Mouse (Mus musculus) thymus, adult 2 months (tissue): ENCODE results near the gene Snx19. TPM values are rescaled to one million over a fixed set of nuclear protein-coding genes. Genes with fewer than 3 reads are reported as not detected.

Experiments
- DNase-seq: peaks from one replicate; pipeline ENCODE4 v3.0.0; 2021
- H3K27ac ChIP-seq: fragments of 200-500 bp; 2 replicates; pipeline ENCODE4 v1.5.1; 2012; ENCODE audit warnings: low read length, control low read depth; ENCODE audit not compliant: control insufficient read depth, insufficient read depth
- H3K27me3 ChIP-seq: fragments of 200-500 bp; 2 replicates; pipeline ENCODE4 v1.6.1; 2012; ENCODE audit warnings: mild to moderate bottlenecking, low read length, moderate library complexity, mixed read lengths; ENCODE audit not compliant: control insufficient read depth, insufficient read depth
- H3K36me3 ChIP-seq: fragments of 200-500 bp; 2 replicates; pipeline ENCODE4 v1.6.1; 2012; ENCODE audit warnings: mild to moderate bottlenecking, low read length, moderate library complexity; ENCODE audit not compliant: control insufficient read depth, insufficient read depth
- H3K4me1 ChIP-seq: fragments of 200-500 bp; replicated peaks from 2 replicates; pipeline ENCODE4 v1.6.1; 2012; ENCODE audit warnings: low read length; ENCODE audit not compliant: control insufficient read depth, insufficient read depth
- H3K4me3 ChIP-seq: fragments of 200-500 bp; 2 replicates; pipeline ENCODE4 v1.5.1; 2012; ENCODE audit warnings: mild to moderate bottlenecking, low read length, control low read depth, moderate library complexity; ENCODE audit not compliant: control insufficient read depth, insufficient read depth
- CTCF ChIP-seq: fragments of 200-500 bp; IDR thresholded peaks from 2 replicates; pipeline ENCODE4 v1.5.1; 2012; ENCODE audit warnings: mild to moderate bottlenecking, control low read depth, low read length, moderate library complexity, borderline replicate concordance; ENCODE audit not compliant: control insufficient read depth, poor library complexity, insufficient read depth; ENCODE audit errors: extremely low read depth
- POLR2A ChIP-seq: fragments of 200-500 bp; IDR thresholded peaks from 2 replicates; pipeline ENCODE4 v1.6.1; 2012; ENCODE audit warnings: mild to moderate bottlenecking, low read length, control low read depth, moderate library complexity; ENCODE audit not compliant: control insufficient read depth, poor library complexity, insufficient read depth; ENCODE audit errors: extremely low read depth
- WGBS: fragments of 180-500 bp; shearing (Covaris S2); methylation state at CpG from one replicate; pipeline ENCODE4 v1.1.7; 2018; 5-methylcytosine and 5-hydroxymethylcytosine counted together
- polyA plus RNA-seq: library from polyadenylated mRNA; depleted of rRNA; stranded (reverse); fragments of >200 nt; gene quantifications from 2 replicates; pipeline ENCODE4 v1.2.3, GENCODE M21; 2012

Snx19 gene
- polyA plus RNA-seq, 1 experiment, result 14.7 TPM

GRCm38 (mm10) chr9:30449862-30450261 is 23.0 kb downstream of the Snx19 start:
- TF ChIP-seq CTCF, result no peak
- no peak for TF ChIP-seq POLR2A
- no peak overlapping the region for H3K27ac ChIP-seq
- H3K4me1 ChIP-seq, result no peaks in the 10 kb centered on the region
- H3K36me3 ChIP-seq, result peaks cover 5% of the 10 kb centered on the region
- 89% methylated on average over 2 of the region's 2 CpGs for WGBS
- DNase-seq, result no peak
- H3K27me3 ChIP-seq, result no peaks in the 10 kb centered on the region
- H3K4me3 ChIP-seq, result no peak overlapping the region

- no peak for DNase-seq
- WGBS, result 83% methylated on average over 2 of the region's 2 CpGs
- H3K36me3 ChIP-seq, result no peaks in the 10 kb centered on the region; the same call in 1 of the 2 replicates
Measured at GRCm38 (mm10) chr9:30450834-30451233, 23.9 kb downstream of the Snx19 start.

GRCm38 (mm10) chr9:30454527-30454926 is 27.6 kb downstream of the Snx19 start:
- Histone ChIP-seq H3K4me1 (no peaks in the 10 kb centered on the region), H3K4me3 (no peak overlapping the region), H3K27ac (no peak overlapping the region), H3K36me3 (no peaks in the 10 kb centered on the region; the same call in 1 of the 2 replicates), H3K27me3 (no peaks in the 10 kb centered on the region)
- TF ChIP-seq POLR2A (no peak), CTCF (no peak)
- 96% methylated on average over 2 of the region's 2 CpGs for WGBS
- DNase-seq, result no peak

More at GRCm38 (mm10) chr9:30450834-30451233, 23.9 kb downstream of the Snx19 start:
- H3K4me3 ChIP-seq, result no peak overlapping the region
- no peaks in the 10 kb centered on the region for H3K4me1 ChIP-seq
- H3K27me3 ChIP-seq, result no peaks in the 10 kb centered on the region
- TF ChIP-seq CTCF, result no peak
- no peak for TF ChIP-seq POLR2A
- no peak overlapping the region for H3K27ac ChIP-seq

- H3K27me3 ChIP-seq, result no peaks in the 10 kb centered on the region
- no peak overlapping the region for H3K27ac ChIP-seq
- no peaks in the 10 kb centered on the region for H3K4me1 ChIP-seq
- H3K36me3 ChIP-seq, result no peaks in the 10 kb centered on the region; the same call in 1 of the 2 replicates
- 97% methylated on average over 6 of the region's 6 CpGs for WGBS
- no peak overlapping the region for H3K4me3 ChIP-seq
- no peak for TF ChIP-seq POLR2A
- TF ChIP-seq CTCF, result no peak
- no peak for DNase-seq
Measured at GRCm38 (mm10) chr9:30456250-30456649, 29.3 kb downstream of the Snx19 start.

GRCm38 (mm10) chr9:30460501-30460900 is 33.6 kb downstream of the Snx19 start:
- WGBS, result 88% methylated on average over 8 of the region's 8 CpGs
- Histone ChIP-seq H3K27me3 (no peaks in the 10 kb centered on the region), H3K4me1 (no peaks in the 10 kb centered on the region), H3K27ac (no peak overlapping the region), H3K36me3 (peaks cover 22% of the 10 kb centered on the region; the same call in 1 of the 2 replicates), H3K4me3 (no peak overlapping the region)
- TF ChIP-seq CTCF, result no peak
- TF ChIP-seq POLR2A, result no peak
- no peak for DNase-seq

GRCm38 (mm10) chr9:30464661-30465060 is 37.8 kb downstream of the Snx19 start:
- no peak for DNase-seq
- no peak overlapping the region for H3K27ac ChIP-seq
- H3K36me3 ChIP-seq, result peaks cover 28% of the 10 kb centered on the region; the same call in 1 of the 2 replicates
- H3K27me3 ChIP-seq, result no peaks in the 10 kb centered on the region
- H3K4me3 ChIP-seq, result no peak overlapping the region
- 93% methylated on average over 4 of the region's 4 CpGs for WGBS
- no peaks in the 10 kb centered on the region for H3K4me1 ChIP-seq
- TF ChIP-seq CTCF (no peak), POLR2A (no peak)

- H3K36me3 ChIP-seq, result no peaks in the 10 kb centered on the region
- no peak for DNase-seq
Measured at GRCm38 (mm10) chr9:30480043-30480442, 53.1 kb downstream of the Snx19 start.

More at GRCm38 (mm10) chr9:30480043-30480442, 53.1 kb downstream of the Snx19 start:
- TF ChIP-seq CTCF, result no peak
- Histone ChIP-seq H3K27me3 (no peaks in the 10 kb centered on the region), H3K27ac (no peak overlapping the region), H3K4me1 (no peaks in the 10 kb centered on the region), H3K4me3 (no peak overlapping the region)
- WGBS, result 72% methylated on average over 4 of the region's 4 CpGs
